In genomic region chr3:141797789-141798188, GRCm38 (mm10) we compare ENCODE assay signal across 12 mouse cellular contexts.
DNase-seq lines count a peak whose midpoint lies in the region; ATAC-seq and TF ChIP-seq lines count a peak whose summit lies in the region.
"Had no signal": no experiment of that assay in that cellular context is flagged by ENCODE, and none has a peak within 500 bp of the region (broad histone marks: within the 10 kb centered on the region; RNA-seq: fewer than 3 reads in every experiment).

No protein-coding gene starts in this region.

- no peak for TF ChIP-seq POLR2A in lung, adult 2 months (IDR thresholded peaks at IDR 0.05; ENCODE audit: borderline replicate concordance, extremely low read depth, low read depth, low read length)

- H3K4me3 ChIP-seq in lung, embryonic 14.5 days (ENCODE audit: low read depth, low read length), result no peak overlapping the region
- no peak overlapping the region for H3K4me3 ChIP-seq in lung, adult 2 months (replicated peaks; ENCODE audit: extremely low read depth, low read depth, low read length)
- H3K4me3 ChIP-seq in lung, postnatal 0 days (ENCODE audit: low read depth, low read length), result no peak overlapping the region
- no peak overlapping the region for H3K4me3 ChIP-seq in midbrain, postnatal 0 days (ENCODE audit: low read depth, low read length)
- H3K4me3 ChIP-seq: heart, adult 2 months had no signal

- H3K4me2 ChIP-seq in lung, embryonic 14.5 days, result no peak overlapping the region
- H3K4me2 ChIP-seq in lung, postnatal 0 days (replicated peaks; ENCODE audit: low read depth, low read length), result no peak overlapping the region
- H3K4me2 ChIP-seq in midbrain, postnatal 0 days (ENCODE audit: low read depth, low read length, poor library complexity, severe bottlenecking), result no peak overlapping the region

- no peak overlapping the region for H3K27ac ChIP-seq in lung, embryonic 14.5 days (ENCODE audit: low read depth)
- H3K27ac ChIP-seq in lung, postnatal 0 days (ENCODE audit: low read length), result no peak overlapping the region
- H3K27ac ChIP-seq in midbrain, postnatal 0 days (ENCODE audit: low read depth, low read length), result no peak overlapping the region
- H3K27ac ChIP-seq: heart, adult 2 months had no signal

- H3K36me3 ChIP-seq in lung, embryonic 14.5 days (ENCODE audit: insufficient read depth), result peaks cover 16% of the 10 kb centered on the region; the same call in 1 of the 2 replicates
- no peaks in the 10 kb centered on the region for H3K36me3 ChIP-seq in lung, postnatal 0 days (ENCODE audit: insufficient read depth, low read length)
- no peaks in the 10 kb centered on the region for H3K36me3 ChIP-seq in midbrain, postnatal 0 days (ENCODE audit: insufficient read depth, low read length)

- no peaks in the 10 kb centered on the region for H3K9me3 ChIP-seq in lung, embryonic 14.5 days (ENCODE audit: low read depth, low read length)
- no peaks in the 10 kb centered on the region for H3K9me3 ChIP-seq in lung, postnatal 0 days (ENCODE audit: low read length)
- H3K9me3 ChIP-seq in midbrain, postnatal 0 days (ENCODE audit: low read length), result no peaks in the 10 kb centered on the region

- TF ChIP-seq CTCF in lung, embryonic 14.5 days (IDR thresholded peaks at IDR 0.05; ENCODE audit: low read depth), result no peak
- no peak for TF ChIP-seq CTCF in lung, adult 2 months (IDR thresholded peaks at IDR 0.05; ENCODE audit: insufficient read depth, low read length)
- no peak for TF ChIP-seq CTCF in lung, postnatal 0 days (IDR thresholded peaks at IDR 0.05)
- TF ChIP-seq CTCF in midbrain, postnatal 0 days (IDR thresholded peaks at IDR 0.05), result no peak

- ATAC-seq in lung, embryonic 14.5 days (ENCODE audit: insufficient read depth), result peak; percentile 95
- ATAC-seq in granulocyte monocyte progenitor cell, adult 5-6 weeks (replicated peaks; ENCODE audit: poor library complexity, severe bottlenecking), result peak; percentile 97
- ATAC-seq in lung, postnatal 0 days, result peak; percentile 89
- peak; percentile 31; the same call in 1 of the 2 replicates for ATAC-seq in midbrain, postnatal 0 days (ENCODE audit: low FRiP score)
- ATAC-seq: liver, postnatal 0 days had no signal

- no peak for TF ChIP-seq EP300 in lung, postnatal 0 days (IDR thresholded peaks at IDR 0.05)

- H3K4me1 ChIP-seq in lung, embryonic 14.5 days (ENCODE audit: insufficient read depth), result no peaks in the 10 kb centered on the region
- no peaks in the 10 kb centered on the region for H3K4me1 ChIP-seq in lung, adult 2 months (ENCODE audit: control insufficient read depth, insufficient read depth, low read length)
- H3K4me1 ChIP-seq in lung, postnatal 0 days (ENCODE audit: insufficient read depth, low read depth, low read length), result no peaks in the 10 kb centered on the region
- no peaks in the 10 kb centered on the region for H3K4me1 ChIP-seq in midbrain, postnatal 0 days (ENCODE audit: insufficient read depth, low read length)

- 5% methylated on average over 1 of the region's 1 CpGs for WGBS in lung, embryonic 14.5 days
- WGBS in lung, adult 2 months, result 16% methylated on average over 1 of the region's 1 CpGs
- WGBS in lung, postnatal 0 days, result 16% methylated on average over 1 of the region's 1 CpGs
- WGBS in midbrain, postnatal 0 days, result 33% methylated on average over 1 of the region's 1 CpGs

- no peak overlapping the region for H3K9ac ChIP-seq in lung, embryonic 14.5 days
- H3K9ac ChIP-seq in lung, postnatal 0 days (replicated peaks; ENCODE audit: low read depth), result no peak overlapping the region
- no peak overlapping the region for H3K9ac ChIP-seq in midbrain, postnatal 0 days (replicated peaks; ENCODE audit: low read length, poor library complexity, severe bottlenecking)
- H3K9ac ChIP-seq: liver, postnatal 0 days had no signal

- H3K27me3 ChIP-seq in lung, embryonic 14.5 days (ENCODE audit: insufficient read depth, low read length), result no peaks in the 10 kb centered on the region
- no peaks in the 10 kb centered on the region for H3K27me3 ChIP-seq in lung, postnatal 0 days (replicated peaks; ENCODE audit: insufficient read depth, low read length)
- no peaks in the 10 kb centered on the region for H3K27me3 ChIP-seq in midbrain, postnatal 0 days (ENCODE audit: insufficient read depth, low read length)

- DNase-seq in lung, embryonic 14.5 days, result peak; percentile 84
- no peak for DNase-seq in lung, adult 2 months
- DNase-seq in lung, postnatal 0 days (ENCODE audit: low spot score), result peak; percentile 63
- peak; percentile 49 for DNase-seq in midbrain, postnatal 0 days (ENCODE audit: low spot score)
- no peak for DNase-seq in thymus, adult 18-20 months
- no peak for DNase-seq in Muller cell, postnatal 12 days (ENCODE audit: inconsistent ontology term)
- DNase-seq: adrenal gland, postnatal 36 days; cerebellum, adult 18-20 months; heart, adult 2 months; liver, postnatal 0 days; right cerebral cortex, postnatal 25 days had no signal

Comparison
In these comparisons a context has a peak if more than half of its experiments do, and no peak if none do; other contexts are left out.
1. DNase-seq: peak in lung, embryonic 14.5 days (single experiment), lung, postnatal 0 days (single experiment) and midbrain, postnatal 0 days (single experiment); none in lung, adult 2 months (single experiment), thymus, adult 18-20 months (0 of 2) and Muller cell, postnatal 12 days (single experiment).
2. ATAC-seq: peak in every context shown above with its lines; median percentile 97 in granulocyte monocyte progenitor cell, adult 5-6 weeks; 95 in lung, embryonic 14.5 days; 89 in lung, postnatal 0 days; 31 in midbrain, postnatal 0 days.